Mouse (Mus musculus) mesoderm, embryonic 11.5 days (tissue): Measurements from ENCODE around the gene Fzr1.
A peak's percentile ranks its signal among the peaks of the same experiment; 100 is the strongest.

Experiments
- DNase-seq: peaks from one replicate; pipeline ENCODE4 v3.0.0-alpha.2; 2012; ENCODE audit warnings: low read depth, low spot score

Gene Fzr1

GRCm38 (mm10) chr10:81416581-81417226, 38.4 kb upstream of the Fzr1 start:
- peak; percentile 80 for DNase-seq

DNA sequence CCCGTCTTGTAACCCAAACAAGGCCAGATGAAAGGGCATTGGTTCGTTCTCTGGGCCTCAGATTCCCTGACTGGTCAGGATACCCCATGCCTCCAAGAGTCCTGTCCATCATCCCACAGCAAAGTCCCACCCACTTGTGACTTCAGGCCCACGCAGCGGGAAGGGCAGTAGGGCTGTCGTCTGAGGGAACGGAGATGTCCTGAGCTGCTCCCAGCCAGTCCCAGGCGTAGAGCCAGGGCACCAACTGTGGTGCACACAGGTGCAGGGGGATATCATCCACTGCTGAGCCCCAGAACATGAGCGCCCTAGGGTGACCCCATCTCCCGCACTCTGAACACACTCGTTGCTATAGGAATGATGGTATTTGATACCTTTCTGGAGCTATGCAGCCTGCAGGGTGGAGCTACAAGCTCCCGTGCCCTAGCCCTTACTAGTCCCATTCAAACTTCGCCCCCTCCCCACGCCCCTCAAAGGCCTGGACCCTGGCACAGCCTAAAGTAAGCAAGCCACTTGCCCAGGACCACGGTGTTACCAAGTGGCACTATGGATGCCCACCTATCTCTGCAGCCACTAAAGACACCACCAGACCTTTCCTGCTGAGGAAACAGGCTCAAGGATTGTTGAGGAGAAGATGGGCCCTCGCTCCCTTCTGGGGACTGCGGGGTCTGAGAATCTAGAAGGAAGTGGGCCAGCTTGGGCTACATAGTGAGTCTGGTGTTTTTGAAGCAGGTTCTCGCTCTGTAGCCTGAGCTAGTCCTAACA, 37.4 kb upstream of the Fzr1 start:
- no peak for DNase-seq

- DNase-seq: no peak
Measured at GRCm38 (mm10) chr10:81415146-81415545, 36.8 kb upstream of the Fzr1 start.

- DNase-seq: peak; percentile 75
Measured at GRCm38 (mm10) chr10:81414682-81415081, 36.4 kb upstream of the Fzr1 start.

GRCm38 (mm10) chr10:81413310-81414261, 35.3 kb upstream of the Fzr1 start:
- peak; percentile 66 for DNase-seq

DNA sequence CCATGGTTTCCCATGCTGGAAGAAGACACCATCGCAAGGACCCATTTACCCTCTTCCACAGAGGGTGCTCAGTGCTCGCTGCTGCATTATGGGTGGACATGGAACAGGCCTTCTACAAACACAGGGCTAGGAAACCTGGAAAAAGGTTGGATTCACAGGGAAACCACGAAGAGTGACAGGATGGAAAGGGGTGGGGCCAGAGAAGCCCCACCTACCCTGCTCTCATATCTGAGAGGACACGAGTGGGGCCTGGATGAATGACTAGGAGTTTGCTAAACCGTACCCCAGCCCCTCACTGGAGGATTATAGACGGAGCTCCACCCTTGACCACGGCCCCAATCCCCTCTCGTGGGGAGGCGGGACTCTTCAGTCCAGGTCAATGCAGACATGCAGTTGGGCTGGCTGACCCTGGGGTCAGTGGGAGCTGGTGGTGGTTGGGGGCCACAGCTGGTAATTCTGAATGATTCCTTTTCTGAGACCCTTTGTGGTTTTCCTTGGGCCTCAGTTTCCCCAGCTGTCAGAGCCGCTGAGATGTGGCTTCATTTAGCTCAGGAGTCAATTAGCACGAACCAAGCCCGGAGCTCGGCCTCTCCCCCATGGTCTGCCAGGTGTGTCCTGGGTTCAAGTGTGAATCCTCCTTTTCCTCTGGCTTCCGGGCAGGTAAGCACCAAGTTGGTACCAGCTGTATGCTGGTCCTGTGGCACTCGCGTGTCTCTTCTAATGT, 34.4 kb upstream of the Fzr1 start:
- DNase-seq: no peak

- DNase-seq: no peak
Measured at GRCm38 (mm10) chr10:81411471-81412400, 33.4 kb upstream of the Fzr1 start.

DNA sequence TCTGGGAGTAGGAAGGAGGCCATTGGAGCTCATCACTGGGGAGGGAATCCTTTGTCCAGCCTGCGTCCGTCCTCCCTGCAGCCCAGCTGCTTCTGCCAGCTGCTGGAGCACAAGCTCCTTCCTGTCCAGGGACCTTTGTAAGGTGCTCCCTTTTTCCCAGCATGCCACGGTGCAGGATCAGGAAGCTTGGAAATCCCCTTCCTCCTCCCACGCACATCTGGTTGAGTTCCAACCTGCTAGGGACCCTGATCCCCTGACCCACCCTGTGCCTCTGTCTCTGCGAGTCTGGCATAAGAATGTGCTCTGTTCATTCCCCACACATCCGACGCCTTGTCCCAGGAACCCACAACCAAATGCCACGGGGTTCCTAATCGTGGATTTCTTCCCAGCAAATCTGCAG, 32.7 kb upstream of the Fzr1 start:
- DNase-seq: no peak

GRCm38 (mm10) chr10:81410350-81410749, 32.0 kb upstream of the Fzr1 start:
- no peak for DNase-seq

- no peak for DNase-seq
Measured at GRCm38 (mm10) chr10:81409330-81409729, 31.0 kb upstream of the Fzr1 start.

- DNase-seq: peak; percentile 79
Measured at GRCm38 (mm10) chr10:81408871-81409291, 30.6 kb upstream of the Fzr1 start.

- no peak for DNase-seq
Measured at GRCm38 (mm10) chr10:81408424-81408729, 30.1 kb upstream of the Fzr1 start.

DNA sequence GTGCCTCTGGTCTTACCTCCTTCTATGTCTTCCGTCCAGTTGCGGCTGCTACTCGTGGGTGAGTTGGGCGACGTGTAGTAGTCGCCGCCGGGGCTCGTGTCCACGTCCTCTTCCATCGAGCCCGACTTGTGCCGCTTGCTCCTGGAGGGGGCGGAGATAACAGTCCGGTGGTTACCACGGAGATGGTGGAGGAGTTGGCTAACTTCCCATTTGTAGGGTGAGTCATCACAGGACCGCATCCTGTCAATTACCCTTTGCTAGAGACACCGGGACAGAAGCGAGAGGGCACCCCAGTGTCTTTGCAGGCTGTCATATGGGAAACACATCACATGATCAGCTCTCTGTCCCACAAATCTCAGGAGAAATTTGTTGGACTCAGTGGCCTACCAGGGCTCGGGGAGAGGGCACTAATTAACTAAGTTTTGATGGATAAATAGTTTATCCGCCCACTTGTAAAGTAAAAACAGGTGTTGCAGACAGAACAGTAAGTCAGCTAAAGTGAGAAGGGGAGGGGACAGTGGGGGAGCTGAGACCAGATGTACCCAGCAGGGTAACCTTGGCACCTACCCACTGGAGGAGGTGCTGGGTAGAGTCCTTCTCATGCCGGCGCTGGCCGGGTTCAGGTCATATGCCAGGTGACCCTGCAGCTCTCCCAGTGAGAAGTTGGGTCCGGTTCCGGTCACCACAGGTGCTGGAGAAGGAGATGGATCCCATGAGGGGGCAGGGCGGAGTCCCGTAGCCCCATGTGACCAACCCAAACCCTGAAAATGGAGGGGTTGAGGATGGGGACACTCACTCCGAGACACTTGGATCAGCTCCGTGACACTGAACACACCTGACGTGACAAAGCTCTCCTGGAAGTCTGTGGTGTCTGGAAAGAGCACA, 29.5 kb upstream of the Fzr1 start:
- DNase-seq: peak; percentile 81

- DNase-seq: no peak
Measured at GRCm38 (mm10) chr10:81406504-81407440, 28.5 kb upstream of the Fzr1 start.

- no peak for DNase-seq
Measured at GRCm38 (mm10) chr10:81405588-81406201, 27.4 kb upstream of the Fzr1 start.

GRCm38 (mm10) chr10:81404720-81405119, 26.4 kb upstream of the Fzr1 start:
- no peak for DNase-seq

- DNase-seq: no peak
Measured at GRCm38 (mm10) chr10:81404082-81404481, 25.8 kb upstream of the Fzr1 start.

DNA sequence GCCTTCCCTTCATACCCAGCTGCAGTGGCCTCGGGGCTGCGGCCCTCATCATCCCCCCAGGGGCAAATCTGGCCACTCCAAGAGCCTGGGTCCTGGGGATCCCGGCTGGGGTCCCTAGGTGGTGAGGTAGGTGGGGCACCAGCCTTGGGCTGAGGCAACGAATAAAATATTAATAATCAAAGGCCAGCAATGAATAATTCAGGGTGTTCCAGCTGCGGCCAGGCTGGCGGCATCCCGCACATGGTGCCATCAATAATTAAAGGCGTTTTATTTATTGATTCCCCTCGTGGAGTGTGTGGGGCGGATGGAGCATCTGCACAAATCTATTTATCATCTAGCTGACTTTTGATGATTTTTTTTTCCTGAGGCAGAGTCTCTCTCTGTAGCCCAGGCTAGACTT, 25.2 kb upstream of the Fzr1 start:
- DNase-seq: no peak
